Mouse (Mus musculus) intestine, embryonic 16.5 days (tissue): ENCODE results near the gene Tpst2. TPM values are rescaled to one million over a fixed set of nuclear protein-coding genes. Genes with fewer than 3 reads are reported as not detected.

ENCODE experiments used
- ATAC-seq: fragments of 200-750 bp; cut with Nextera tagmentation; 2 replicates; pipeline ENCODE4 v1.8.0; 2017; ENCODE audit warnings: moderate TSS enrichment, moderate library complexity
- H3K27ac ChIP-seq: fragments of 300-500 bp; sonication (generic); 2 replicates; pipeline ENCODE4 v1.5.1; 2014; ENCODE audit warnings: mild to moderate bottlenecking, low read length
- H3K27me3 ChIP-seq: fragments of 300-500 bp; sonication (generic); replicated peaks from 2 replicates; pipeline ENCODE4 v1.6.1; 2014; ENCODE audit warnings: low read length, control low read depth, mixed read lengths; ENCODE audit not compliant: control insufficient read depth, insufficient read depth
- H3K36me3 ChIP-seq: fragments of 300-500 bp; sonication (generic); 2 replicates; pipeline ENCODE4 v1.6.1; 2014; ENCODE audit warnings: low read length, control low read depth; ENCODE audit not compliant: control insufficient read depth, insufficient read depth
- H3K4me1 ChIP-seq: fragments of 300-500 bp; sonication (generic); 2 replicates; pipeline ENCODE4 v1.6.1; 2014; ENCODE audit warnings: low read length, control low read depth, mixed read lengths; ENCODE audit not compliant: control insufficient read depth, insufficient read depth
- H3K4me2 ChIP-seq: fragments of 300-500 bp; sonication (generic); 2 replicates; pipeline ENCODE4 v1.6.1; 2014; ENCODE audit warnings: low read depth, low read length, control low read depth
- H3K4me3 ChIP-seq: fragments of 300-500 bp; sonication (generic); 2 replicates; pipeline ENCODE4 v1.5.1; 2014; ENCODE audit warnings: mild to moderate bottlenecking, low read length
- H3K9ac ChIP-seq: fragments of 300-500 bp; sonication (generic); 2 replicates; pipeline ENCODE4 v1.6.1; 2014; ENCODE audit warnings: low read depth, low read length
- H3K9me3 ChIP-seq: fragments of 300-500 bp; sonication (generic); 2 replicates; pipeline ENCODE4 v1.6.1; 2016; ENCODE audit warnings: low read length, control low read depth; ENCODE audit not compliant: control insufficient read depth
- WGBS: fragments of 180-500 bp; shearing (Covaris S2); extraction: QIAGEN DNeasy Blood & Tissue Kit; methylation state at CpG from one replicate; pipeline ENCODE4 v1.1.7; 2014; 5-methylcytosine and 5-hydroxymethylcytosine counted together
- polyA plus RNA-seq: library from polyadenylated mRNA; unstranded; fragments of >200 nt; fragmentation: Nextera tagmentation; extraction: Ambion mirVana; gene quantifications from 2 replicates; pipeline ENCODE4 v1.2.1, GENCODE M21; 2015

The Tpst2 gene
- polyA plus RNA-seq, 1 experiment from 2014 or later: 52.0 TPM

GRCm38 (mm10) chr5:112249106-112249505 lies 27.4 kb upstream of the Tpst2 start:
- ATAC-seq: no peak
- Histone ChIP-seq H3K36me3 (no peaks in the 10 kb centered on the region), H3K27me3 (no peaks in the 10 kb centered on the region), H3K27ac (no peak overlapping the region), H3K9me3 (no peaks in the 10 kb centered on the region), H3K4me2 (no peak overlapping the region), H3K9ac (no peak overlapping the region), H3K4me3 (no peak overlapping the region), H3K4me1 (no peaks in the 10 kb centered on the region)
- WGBS: 84% methylated on average over 11 of the region's 11 CpGs

- no peak within 1 kb of the TSS for H3K27ac ChIP-seq
- H3K4me2 ChIP-seq: no peak within 1 kb of the TSS
- no peaks in the 10 kb centered on the region for H3K36me3 ChIP-seq
- ATAC-seq: no peak
- H3K4me3 ChIP-seq: no peak within 1 kb of the TSS
- 74% methylated on average over 2 of the region's 2 CpGs for WGBS
- H3K4me1 ChIP-seq: peaks cover 2% of the 10 kb centered on the region; the same call in 1 of the 2 replicates
- H3K9ac ChIP-seq: no peak within 1 kb of the TSS
- no peaks in the 10 kb centered on the region for H3K9me3 ChIP-seq
- H3K27me3 ChIP-seq: no peaks in the 10 kb centered on the region
Measured at GRCm38 (mm10) chr5:112252400-112252799, 24.1 kb upstream of the Tpst2 start, which contains the start of gene Cryba4. Gene Cryba4 (minus strand): TSS chr5:112252518.

- H3K4me2 ChIP-seq: no peak overlapping the region
- no peaks in the 10 kb centered on the region for H3K27me3 ChIP-seq
- no peaks in the 10 kb centered on the region for H3K9me3 ChIP-seq
- H3K36me3 ChIP-seq: no peaks in the 10 kb centered on the region
- H3K9ac ChIP-seq: no peak overlapping the region
- H3K4me3 ChIP-seq: no peak overlapping the region
- H3K27ac ChIP-seq: no peak overlapping the region
- H3K4me1 ChIP-seq: peaks cover 2% of the 10 kb centered on the region; the same call in 1 of the 2 replicates
- 40% methylated on average over 8 of the region's 8 CpGs for WGBS
- 0 out of 2 replicates have a peak, but pooled peaks have one; percentile 22 for ATAC-seq
Measured at GRCm38 (mm10) chr5:112253169-112253568, 23.3 kb upstream of the Tpst2 start.

GRCm38 (mm10) chr5:112254282-112254806 lies 22.1 kb upstream of the Tpst2 start:
- no peak overlapping the region for H3K4me3 ChIP-seq
- 65% methylated on average over 7 of the region's 7 CpGs for WGBS
- H3K27me3 ChIP-seq: no peaks in the 10 kb centered on the region
- H3K36me3 ChIP-seq: no peaks in the 10 kb centered on the region
- H3K4me2 ChIP-seq: no peak overlapping the region
- peaks cover 2% of the 10 kb centered on the region; the same call in 1 of the 2 replicates for H3K4me1 ChIP-seq
- H3K27ac ChIP-seq: no peak overlapping the region
- H3K9ac ChIP-seq: no peak overlapping the region
- no peaks in the 10 kb centered on the region for H3K9me3 ChIP-seq
- ATAC-seq: no peak

DNA sequence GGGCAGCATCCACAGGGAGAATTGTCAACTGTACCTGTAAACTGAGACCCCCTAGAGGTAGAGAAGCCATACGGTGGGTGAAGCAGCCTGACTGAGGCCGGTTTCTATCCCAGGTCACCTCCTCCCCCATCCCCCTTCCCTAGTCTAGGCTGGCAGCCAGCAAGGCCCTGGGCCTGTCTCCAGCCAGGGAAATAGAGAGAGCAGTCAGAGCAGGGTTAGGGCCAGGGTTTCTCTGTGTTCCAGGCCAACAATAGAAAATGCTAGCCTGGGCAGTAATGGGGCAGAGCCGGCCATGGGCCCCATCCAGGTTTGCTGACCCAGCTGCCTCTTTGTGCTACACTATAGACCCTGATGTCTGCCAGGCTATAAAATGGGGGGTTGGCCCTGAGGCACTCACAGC lies 21.1 kb upstream of the Tpst2 start, which contains the start of gene Crybb1:
Crybb1 (plus strand) TSS at position 390 of the 400 bp plus-strand sequence.
- 50% methylated on average over 3 of the region's 3 CpGs for WGBS
- Histone ChIP-seq H3K27ac (no peak within 1 kb of the TSS), H3K9ac (no peak within 1 kb of the TSS)

DNA sequence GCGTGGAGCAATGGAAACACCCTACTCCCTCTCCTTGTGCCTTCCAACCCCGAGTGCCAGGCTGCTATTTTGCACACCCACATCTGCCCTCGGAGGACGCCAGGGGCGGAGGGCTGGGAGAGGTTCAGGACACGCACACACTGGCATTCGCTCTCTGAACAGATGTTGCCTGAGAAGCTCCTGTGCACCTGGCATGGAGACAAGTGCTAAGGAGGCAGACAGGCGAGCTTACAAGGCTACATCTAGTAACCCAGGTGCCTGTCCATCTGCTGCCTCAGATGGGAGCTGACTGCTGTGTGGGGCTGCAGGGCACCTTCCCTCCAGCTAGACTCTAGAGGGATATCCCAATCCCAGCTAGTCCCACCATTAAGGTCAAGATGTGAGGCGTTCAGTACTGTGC lies 20.0 kb upstream of the Tpst2 start:
- no peaks in the 10 kb centered on the region for H3K36me3 ChIP-seq

More for the DNA sequence above, 21.1 kb upstream of the Tpst2 start, which contains the start of gene Crybb1:
- Histone ChIP-seq H3K9me3 (no peaks in the 10 kb centered on the region), H3K4me3 (no peak within 1 kb of the TSS), H3K27me3 (no peaks in the 10 kb centered on the region), H3K4me2 (no peak within 1 kb of the TSS), H3K36me3 (no peaks in the 10 kb centered on the region), H3K4me1 (peaks cover 2% of the 10 kb centered on the region; the same call in 1 of the 2 replicates)
- ATAC-seq: no peak

DNA sequence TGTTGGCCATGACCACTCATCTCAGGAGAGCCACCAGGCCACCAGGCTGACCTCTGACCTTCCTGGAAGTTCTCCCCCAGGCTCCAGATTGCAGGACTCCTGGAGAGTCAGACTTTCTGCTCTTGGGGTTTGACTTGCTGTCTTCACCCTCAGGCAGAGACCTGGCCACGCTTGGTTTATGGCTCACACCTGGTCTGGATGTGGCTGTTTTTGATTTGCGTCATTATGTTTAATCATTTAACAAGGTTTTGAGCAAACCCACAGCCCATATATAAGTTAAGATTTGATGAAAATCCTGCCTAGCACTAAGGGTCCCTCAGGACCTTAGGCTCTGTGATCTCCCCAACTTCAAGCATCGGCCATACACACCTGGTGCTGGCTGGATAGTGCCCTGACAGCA lies 18.6 kb upstream of the Tpst2 start:
- Histone ChIP-seq H3K4me2 (no peak overlapping the region), H3K27me3 (no peaks in the 10 kb centered on the region), H3K36me3 (no peaks in the 10 kb centered on the region), H3K4me1 (peaks cover 2% of the 10 kb centered on the region; the same call in 1 of the 2 replicates), H3K4me3 (no peak overlapping the region), H3K9ac (no peak overlapping the region), H3K27ac (no peak overlapping the region), H3K9me3 (no peaks in the 10 kb centered on the region)
- no peak for ATAC-seq
- 66% methylated on average over 3 of the region's 3 CpGs for WGBS

More for the DNA sequence above, 20.0 kb upstream of the Tpst2 start:
- Histone ChIP-seq H3K9ac (no peak overlapping the region), H3K4me2 (no peak overlapping the region), H3K4me1 (peaks cover 2% of the 10 kb centered on the region; the same call in 1 of the 2 replicates), H3K27me3 (no peaks in the 10 kb centered on the region), H3K27ac (no peak overlapping the region), H3K9me3 (no peaks in the 10 kb centered on the region), H3K4me3 (no peak overlapping the region)
- ATAC-seq: no peak
- 74% methylated on average over 9 of the region's 9 CpGs for WGBS

- no peaks in the 10 kb centered on the region for H3K9me3 ChIP-seq
- no peaks in the 10 kb centered on the region for H3K27me3 ChIP-seq
- H3K36me3 ChIP-seq: no peaks in the 10 kb centered on the region
- H3K27ac ChIP-seq: no peak overlapping the region
- WGBS: 85% methylated on average over 16 of the region's 16 CpGs
- no peak for ATAC-seq
- H3K4me2 ChIP-seq: no peak overlapping the region
- H3K4me1 ChIP-seq: peaks cover 1% of the 10 kb centered on the region; the same call in 1 of the 2 replicates
- no peak overlapping the region for H3K9ac ChIP-seq
- no peak overlapping the region for H3K4me3 ChIP-seq
Measured at GRCm38 (mm10) chr5:112259862-112260650, 16.4 kb upstream of the Tpst2 start.

DNA sequence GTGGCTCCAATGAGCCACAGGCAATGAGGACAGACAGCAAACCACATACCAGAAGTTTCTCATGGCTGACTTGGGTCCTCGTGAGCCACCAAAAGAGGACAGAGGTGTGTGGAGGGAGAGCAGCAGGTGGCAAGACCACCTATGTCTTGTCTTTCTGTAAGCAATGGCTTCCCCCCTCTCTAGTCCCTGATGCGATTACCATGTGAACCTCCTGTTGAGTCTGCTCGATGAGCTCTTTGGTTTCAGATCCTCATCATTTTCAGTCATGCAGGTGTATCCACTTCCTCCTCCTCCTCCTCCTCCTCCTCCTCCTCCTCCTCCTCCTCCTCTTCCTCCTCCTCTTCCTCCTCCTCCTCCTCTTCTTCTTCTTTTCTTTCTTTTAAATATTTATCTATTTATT lies 15.7 kb upstream of the Tpst2 start:
- ATAC-seq: no peak
- no peak overlapping the region for H3K4me3 ChIP-seq
- H3K36me3 ChIP-seq: no peaks in the 10 kb centered on the region
- H3K27me3 ChIP-seq: no peaks in the 10 kb centered on the region
- no peaks in the 10 kb centered on the region for H3K4me1 ChIP-seq
- WGBS: 85% methylated on average over 3 of the region's 3 CpGs
- no peak overlapping the region for H3K9ac ChIP-seq
- no peaks in the 10 kb centered on the region for H3K9me3 ChIP-seq
- no peak overlapping the region for H3K27ac ChIP-seq
- H3K4me2 ChIP-seq: no peak overlapping the region
